Mouse (Mus musculus) limb, embryonic 10.5 days (tissue): ENCODE measurements around the gene Rnf11. TPM values are rescaled to one million over a fixed set of nuclear protein-coding genes. Genes with fewer than 3 reads are reported as not detected.
A peak's percentile ranks its signal among the peaks of the same experiment; 100 is the strongest.

Experiments used
- DNase-seq: peaks from one replicate; pipeline ENCODE4 v3.0.0-alpha.2; 2017; ENCODE audit warnings: low spot score
- H3K27ac ChIP-seq: fragments of 300-500 bp; sonication (generic); 2 replicates; pipeline ENCODE4 v1.5.1; 2016; ENCODE audit warnings: mild to moderate bottlenecking
- H3K27me3 ChIP-seq: fragments of 300-500 bp; sonication (generic); 2 replicates; pipeline ENCODE4 v1.6.1; 2016; ENCODE audit warnings: low read depth, mild to moderate bottlenecking; ENCODE audit not compliant: poor library complexity, severe bottlenecking
- H3K36me3 ChIP-seq: fragments of 300-500 bp; sonication (generic); 2 replicates; pipeline ENCODE4 v1.6.1; 2016; ENCODE audit warnings: mild to moderate bottlenecking, moderate library complexity
- H3K4me1 ChIP-seq: fragments of 300-500 bp; sonication (generic); 2 replicates; pipeline ENCODE4 v1.6.1; 2016
- H3K4me3 ChIP-seq: fragments of 300-500 bp; sonication (generic); 2 replicates; pipeline ENCODE4 v1.5.1; 2016; ENCODE audit warnings: mild to moderate bottlenecking, moderate library complexity
- H3K9me3 ChIP-seq: fragments of 300-500 bp; sonication (generic); replicated peaks from 2 replicates; pipeline ENCODE4 v1.6.1; 2016; ENCODE audit warnings: mild to moderate bottlenecking
- WGBS: fragments of 180-500 bp; shearing (Covaris S2); methylation state at CpG from one replicate; pipeline ENCODE4 v1.1.7; 2016; 5-methylcytosine and 5-hydroxymethylcytosine counted together
- polyA plus RNA-seq: library from polyadenylated mRNA; unstranded; fragments of >200 nt; fragmentation: Nextera tagmentation; extraction: Ambion mirVana; gene quantifications from 2 replicates; pipeline ENCODE4 v1.2.1, GENCODE M21; 2016

The Rnf11 gene
- polyA plus RNA-seq, 1 experiment from 2014 or later = 21.5 TPM

DNA sequence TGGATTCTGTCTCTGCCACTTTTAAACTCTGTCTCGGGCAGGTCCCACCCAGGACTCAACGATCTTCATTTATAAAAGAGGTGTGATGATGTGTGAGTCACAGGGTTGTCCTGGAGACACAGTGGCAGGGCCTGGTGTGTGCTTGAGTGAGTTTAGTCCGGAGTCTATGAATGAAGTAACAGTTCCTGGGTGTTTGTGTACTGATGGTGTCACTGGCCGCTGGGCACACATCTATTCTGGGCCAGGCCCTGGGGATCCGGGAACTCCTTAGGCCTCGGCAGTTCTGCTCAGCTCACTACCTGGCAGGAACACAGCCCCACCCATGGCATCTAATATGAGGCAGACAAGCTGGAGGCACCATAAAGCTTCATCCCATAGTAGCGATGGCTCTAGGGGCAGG, 62.9 kb downstream of the Rnf11 start:
- Histone ChIP-seq H3K4me3 (no peak overlapping the region), H3K4me1 (0 out of 2 replicates have a peak, but pooled peaks cover 4% of the 10 kb centered on the region), H3K27me3 (no peaks in the 10 kb centered on the region), H3K9me3 (no peaks in the 10 kb centered on the region), H3K36me3 (no peaks in the 10 kb centered on the region), H3K27ac (no peak overlapping the region)
- 88% methylated on average over 7 of the region's 7 CpGs for WGBS
- no peak for DNase-seq

DNA sequence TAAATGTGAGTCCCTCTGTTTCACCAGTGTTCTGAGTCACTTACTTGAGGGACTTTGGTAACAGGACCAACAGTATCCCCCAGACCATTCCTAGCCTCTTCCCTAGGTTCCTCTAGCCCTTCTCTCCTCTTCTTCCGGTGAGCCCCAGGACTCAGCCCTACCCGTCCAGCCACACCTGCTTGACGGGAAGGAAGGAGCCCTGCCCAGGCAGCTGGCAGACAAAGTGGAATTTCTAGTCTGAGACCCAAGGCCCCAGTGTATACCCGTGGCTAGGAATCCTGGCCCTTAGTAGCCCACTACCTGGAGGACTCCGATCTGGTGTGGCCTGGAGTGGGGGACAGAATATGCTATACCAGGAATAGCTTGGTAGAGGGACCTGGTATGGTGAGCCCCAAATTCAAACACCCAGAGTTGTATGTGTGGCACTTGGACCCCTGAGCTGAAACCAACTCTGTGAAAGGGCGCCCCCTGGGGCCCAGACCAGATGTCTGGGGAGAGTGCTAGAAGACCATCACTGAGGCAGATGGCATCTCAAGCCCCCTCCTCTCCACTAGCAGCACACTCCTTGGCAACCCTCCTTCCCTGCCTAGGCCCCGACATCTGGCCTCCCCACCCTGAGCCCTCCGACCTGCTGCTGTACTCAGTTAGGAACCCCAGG, 64.3 kb downstream of the Rnf11 start:
- H3K27me3 ChIP-seq = no peaks in the 10 kb centered on the region
- WGBS = 78% methylated on average over 8 of the region's 8 CpGs
- H3K36me3 ChIP-seq = no peaks in the 10 kb centered on the region
- no peak overlapping the region for H3K4me3 ChIP-seq
- no peaks in the 10 kb centered on the region for H3K9me3 ChIP-seq
- no peak overlapping the region for H3K27ac ChIP-seq
- 0 out of 2 replicates have a peak, but pooled peaks cover 4% of the 10 kb centered on the region for H3K4me1 ChIP-seq
- no peak for DNase-seq

DNA sequence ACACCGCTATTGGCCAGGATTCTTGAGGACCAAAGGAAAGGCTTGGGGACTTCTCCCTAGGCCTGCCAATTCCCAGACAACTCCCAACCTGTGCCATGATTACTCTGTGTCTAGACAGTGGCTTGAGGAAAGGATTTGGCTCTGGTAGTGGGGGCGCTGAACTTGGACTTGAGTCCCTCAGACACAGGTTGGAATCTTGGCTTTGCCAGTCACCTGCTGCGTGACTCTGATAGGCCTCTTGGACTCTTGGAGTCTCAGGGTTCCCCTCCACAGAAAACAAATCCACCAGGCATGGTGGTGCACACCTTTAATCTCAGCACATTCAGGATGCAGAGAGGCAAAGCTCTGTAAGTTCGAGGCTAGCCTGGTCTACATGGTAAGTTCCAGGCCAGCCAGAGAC, 65.0 kb downstream of the Rnf11 start:
- WGBS = 85% methylated on average over 4 of the region's 4 CpGs
- H3K27me3 ChIP-seq = no peaks in the 10 kb centered on the region
- no peak for DNase-seq

DNA sequence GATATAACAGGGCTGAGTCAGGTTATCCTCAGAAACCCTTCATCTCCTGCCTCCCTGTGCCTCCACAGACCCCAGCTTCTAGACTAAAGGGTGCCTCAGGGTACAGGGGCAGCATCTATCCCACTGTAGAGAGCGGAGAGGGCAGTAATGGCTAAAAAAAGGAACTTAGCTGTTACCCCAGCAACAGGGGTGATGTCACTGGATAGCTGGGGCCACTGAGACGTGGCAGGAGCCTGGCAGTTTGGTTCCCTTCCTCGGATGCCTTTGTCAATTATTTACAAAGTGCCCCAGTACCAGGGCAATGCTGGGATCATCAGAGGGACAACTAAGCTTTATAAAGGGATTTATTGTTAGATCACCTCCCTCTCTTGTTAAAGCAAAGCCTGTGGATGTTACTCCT, 65.5 kb downstream of the Rnf11 start:
- peaks cover 12% of the 10 kb centered on the region for H3K4me1 ChIP-seq
- no peaks in the 10 kb centered on the region for H3K9me3 ChIP-seq
- no peak overlapping the region for H3K4me3 ChIP-seq
- no peak overlapping the region for H3K27ac ChIP-seq
- DNase-seq = no peak
- WGBS = 43% methylated on average over 3 of the region's 3 CpGs
- H3K36me3 ChIP-seq = no peaks in the 10 kb centered on the region
- H3K27me3 ChIP-seq = no peaks in the 10 kb centered on the region

More for the DNA sequence above, 65.0 kb downstream of the Rnf11 start:
- H3K4me1 ChIP-seq = peaks cover 7% of the 10 kb centered on the region
- no peaks in the 10 kb centered on the region for H3K36me3 ChIP-seq
- no peaks in the 10 kb centered on the region for H3K9me3 ChIP-seq
- H3K27ac ChIP-seq = no peak overlapping the region
- H3K4me3 ChIP-seq = no peak overlapping the region

DNA sequence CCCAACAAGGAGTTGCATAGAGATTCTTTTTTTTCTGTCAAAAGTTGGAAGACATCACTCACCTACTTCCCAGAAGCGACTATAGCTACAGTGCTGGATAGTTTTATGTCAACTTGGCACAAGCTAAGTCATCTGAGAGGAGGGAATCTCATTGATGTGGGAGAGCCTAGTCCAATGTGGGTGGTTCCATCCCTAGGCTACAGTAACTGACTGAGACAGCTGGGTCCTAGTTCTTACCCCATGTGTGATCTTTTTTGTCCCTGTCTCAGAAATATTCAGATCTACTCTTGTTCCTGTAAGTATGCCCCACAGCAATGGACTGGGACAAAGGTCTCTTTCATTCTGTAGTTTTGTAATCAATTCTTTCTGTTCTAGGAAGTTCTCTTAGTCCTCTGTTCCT, 66.5 kb downstream of the Rnf11 start:
- H3K27ac ChIP-seq = no peak overlapping the region
- H3K9me3 ChIP-seq = no peaks in the 10 kb centered on the region
- peaks cover 12% of the 10 kb centered on the region for H3K4me1 ChIP-seq
- H3K27me3 ChIP-seq = no peaks in the 10 kb centered on the region
- H3K4me3 ChIP-seq = no peak overlapping the region
- H3K36me3 ChIP-seq = no peaks in the 10 kb centered on the region
- WGBS = 92% methylated on average over 1 of the region's 1 CpGs
- DNase-seq = no peak

DNA sequence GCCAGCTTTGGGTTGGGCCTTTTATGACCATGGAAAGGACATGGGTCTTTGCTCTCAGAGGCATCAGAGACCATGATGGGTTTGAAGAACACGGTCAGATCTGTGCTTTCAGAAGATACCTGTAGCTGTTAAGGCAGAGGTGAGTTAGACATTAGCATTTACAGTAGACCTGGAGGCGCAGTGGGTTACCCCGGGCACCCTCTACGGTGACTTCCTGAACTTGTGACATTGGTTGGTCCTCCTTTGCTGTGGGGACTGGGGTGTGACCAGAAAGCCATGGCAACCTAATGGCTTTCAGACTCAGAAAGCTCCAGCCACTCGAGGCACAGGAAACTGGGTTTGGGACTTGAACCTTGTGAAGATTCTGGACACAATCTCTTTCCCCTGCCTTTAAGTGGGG, 72.3 kb downstream of the Rnf11 start:
- 92% methylated on average over 5 of the region's 5 CpGs for WGBS
- peaks cover 12% of the 10 kb centered on the region for H3K4me1 ChIP-seq
- no peaks in the 10 kb centered on the region for H3K36me3 ChIP-seq
- peaks cover 15% of the 10 kb centered on the region for H3K27me3 ChIP-seq
- DNase-seq = no peak
- no peak overlapping the region for H3K4me3 ChIP-seq
- H3K9me3 ChIP-seq = no peaks in the 10 kb centered on the region
- no peak overlapping the region for H3K27ac ChIP-seq

DNA sequence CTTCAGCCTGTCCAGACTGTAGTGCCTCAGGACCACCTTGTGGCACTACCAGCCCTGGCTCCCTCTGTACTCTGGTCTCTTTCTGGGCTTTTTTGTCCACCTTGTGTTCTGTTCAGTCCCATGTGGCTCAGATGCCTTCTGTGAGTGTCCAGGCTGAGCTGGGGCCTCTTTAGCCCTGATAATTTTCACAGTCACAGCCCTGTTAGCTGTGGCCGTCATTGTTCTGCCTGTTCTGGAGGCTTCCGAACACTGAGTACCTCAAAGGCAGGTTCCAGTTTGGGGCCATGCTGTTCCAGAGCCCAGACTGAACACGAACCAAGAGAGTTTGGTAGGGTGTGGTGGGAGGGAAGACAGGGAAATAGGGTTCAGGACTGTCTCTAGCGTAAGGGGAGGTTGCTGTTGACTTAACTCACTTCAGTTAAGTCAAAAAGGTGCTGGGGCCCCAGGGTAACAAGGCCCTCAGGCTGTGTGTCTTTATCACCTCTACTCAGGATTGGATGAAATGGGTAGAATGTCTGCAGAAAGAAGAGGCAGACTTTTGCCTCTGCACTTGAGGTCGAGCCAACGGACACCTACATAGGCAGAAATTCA, 73.1 kb downstream of the Rnf11 start:
- Histone ChIP-seq H3K4me1 (peaks cover 19% of the 10 kb centered on the region), H3K27me3 (peaks cover 17% of the 10 kb centered on the region), H3K36me3 (no peaks in the 10 kb centered on the region), H3K9me3 (no peaks in the 10 kb centered on the region), H3K27ac (no peak overlapping the region), H3K4me3 (no peak overlapping the region)
- DNase-seq = no peak
- 90% methylated on average over 6 of the region's 6 CpGs for WGBS

DNA sequence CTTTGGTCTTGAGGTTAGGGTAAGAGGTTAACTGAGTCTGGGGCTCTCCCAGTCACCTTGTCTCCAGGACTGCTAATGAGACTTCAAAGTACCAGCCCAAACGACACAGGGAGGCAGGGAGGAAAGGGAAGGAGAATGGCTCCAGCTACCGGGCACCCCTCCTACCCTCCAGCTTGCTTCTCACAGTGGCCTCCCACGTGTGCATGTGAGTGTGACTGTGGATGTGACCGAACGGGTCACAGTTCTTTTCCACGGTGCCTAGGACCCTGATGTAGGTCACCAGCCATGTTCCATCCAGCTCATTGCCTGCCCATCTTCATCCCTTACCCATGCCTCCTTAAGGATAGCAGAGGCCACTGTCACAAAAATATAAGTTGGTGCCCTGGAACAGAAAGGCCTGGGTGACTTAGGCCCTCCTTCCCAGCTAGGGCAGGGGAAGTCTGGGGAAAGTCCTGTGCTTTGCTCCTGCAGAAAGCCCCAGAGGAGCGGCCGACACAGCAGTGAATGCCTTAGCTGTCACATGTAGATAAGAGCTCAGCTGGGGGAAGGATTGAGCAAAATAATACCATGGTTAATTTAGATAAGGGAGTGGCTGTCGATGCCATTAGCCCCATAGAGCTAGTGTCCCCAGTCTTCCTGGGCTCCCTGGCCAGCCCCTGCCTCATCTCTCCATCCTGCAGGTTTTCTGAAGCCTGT, 73.7 kb downstream of the Rnf11 start:
- H3K9me3 ChIP-seq = no peaks in the 10 kb centered on the region
- no peak for DNase-seq
- H3K36me3 ChIP-seq = no peaks in the 10 kb centered on the region
- H3K27ac ChIP-seq = no peak overlapping the region
- H3K27me3 ChIP-seq = peaks cover 17% of the 10 kb centered on the region
- H3K4me1 ChIP-seq = peaks cover 25% of the 10 kb centered on the region
- no peak overlapping the region for H3K4me3 ChIP-seq
- WGBS = 71% methylated on average over 9 of the region's 9 CpGs

DNA sequence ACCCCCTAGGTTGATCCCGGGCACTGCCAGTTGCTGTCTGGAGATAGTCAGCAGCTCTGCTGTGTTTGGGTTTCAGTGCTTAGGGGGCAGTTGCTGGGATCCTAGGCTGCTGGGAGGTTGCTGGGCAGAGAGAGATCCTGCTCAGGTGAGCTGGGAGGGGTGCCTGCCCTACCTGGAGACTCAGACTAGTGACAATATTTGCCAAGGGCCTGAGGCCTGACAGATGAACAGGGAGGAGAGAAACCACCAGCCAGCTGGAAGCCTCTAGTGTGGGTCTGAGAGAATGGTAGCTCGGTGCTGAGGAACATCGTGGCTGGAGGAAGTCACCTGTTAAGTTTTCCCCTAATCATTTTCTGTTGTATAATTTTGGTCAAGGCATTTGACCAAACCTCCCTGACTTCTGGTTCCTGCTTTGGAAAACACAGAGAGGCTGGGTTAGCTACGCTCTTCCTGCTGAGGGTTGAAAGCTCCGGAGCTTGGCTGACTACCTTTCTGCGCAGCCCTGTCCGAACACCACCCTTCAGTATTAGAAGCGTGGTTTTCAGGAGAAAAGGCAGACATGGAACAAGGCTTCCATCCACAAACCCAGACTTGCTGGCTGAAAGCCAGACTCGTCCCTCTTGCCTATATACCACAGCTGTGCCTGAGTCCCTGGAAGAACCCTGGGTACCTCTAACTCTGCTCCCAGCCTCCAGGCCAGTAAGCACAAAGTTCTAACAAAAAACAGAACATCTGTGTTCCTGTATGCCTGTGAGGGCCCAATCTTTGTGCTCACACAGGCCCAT, 76.6 kb downstream of the Rnf11 start:
- Histone ChIP-seq H3K27ac (peak overlapping the region; percentile 84; the same call in 1 of the 2 replicates), H3K4me3 (peak overlapping the region; percentile 79), H3K27me3 (peaks cover 17% of the 10 kb centered on the region), H3K4me1 (peaks cover 17% of the 10 kb centered on the region), H3K9me3 (no peaks in the 10 kb centered on the region), H3K36me3 (no peaks in the 10 kb centered on the region)
- no peak for DNase-seq
- 85% methylated on average over 9 of the region's 9 CpGs for WGBS

DNA sequence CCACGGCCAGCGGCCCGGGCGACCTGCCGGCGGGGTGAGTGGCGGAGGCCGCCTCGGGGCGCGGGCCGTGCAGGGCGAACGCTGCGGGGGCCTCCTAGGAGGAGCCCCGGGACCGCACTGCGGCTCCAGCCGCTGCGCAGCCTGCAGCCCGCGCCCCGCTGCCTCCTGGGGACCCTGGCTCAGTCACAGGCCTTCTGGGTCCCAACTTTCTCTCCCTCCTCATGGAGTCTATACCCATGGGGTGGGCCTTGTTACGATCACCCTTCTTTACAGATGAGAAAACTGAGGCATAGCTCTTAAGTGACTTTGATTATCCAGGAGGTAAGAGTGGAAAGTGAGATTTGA, 77.4 kb downstream of the Rnf11 start:
- Histone ChIP-seq H3K4me3 (peak overlapping the region; percentile 79), H3K27me3 (peaks cover 17% of the 10 kb centered on the region), H3K27ac (peak overlapping the region; percentile 84), H3K4me1 (peaks cover 17% of the 10 kb centered on the region), H3K36me3 (no peaks in the 10 kb centered on the region), H3K9me3 (no peaks in the 10 kb centered on the region)
- WGBS = 4% methylated on average over 24 of the region's 24 CpGs
- no peak for DNase-seq

DNA sequence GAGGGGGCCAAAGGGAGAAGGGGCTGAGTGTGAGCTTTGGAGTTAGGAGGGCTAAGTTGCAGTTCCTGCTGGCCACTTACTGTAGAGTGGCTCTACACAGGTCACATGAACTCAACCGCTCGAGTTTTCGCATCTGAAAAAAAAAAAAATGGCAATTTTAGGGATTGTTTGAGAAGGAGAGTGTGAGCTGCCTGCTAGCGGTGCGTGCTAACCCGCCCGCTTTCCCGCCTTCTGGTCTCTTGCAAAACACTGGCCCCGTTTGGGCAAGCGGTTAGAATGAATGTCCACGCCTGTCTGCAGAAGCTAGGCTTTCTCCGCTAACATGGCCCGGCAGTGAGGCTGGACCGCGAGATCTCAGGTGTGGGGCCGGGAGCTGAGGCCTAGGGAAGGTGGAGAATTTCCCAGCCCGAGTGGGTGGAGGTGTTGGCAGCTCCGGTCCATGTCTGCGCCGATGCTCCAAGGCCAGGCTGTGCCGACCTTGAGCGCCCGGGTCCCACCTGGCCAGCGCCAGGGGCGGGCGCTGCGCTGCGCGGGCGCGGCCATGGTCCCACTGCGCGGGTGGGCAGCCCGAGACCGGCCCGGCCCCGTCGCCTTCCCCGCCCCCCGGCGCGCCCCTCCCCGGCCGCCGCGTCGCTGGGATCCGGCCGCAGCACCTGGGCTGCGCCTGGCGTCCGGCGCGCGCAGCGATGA, 77.9 kb downstream of the Rnf11 start, which contains the start of gene Ttc39a:
Gene Ttc39a (plus strand): TSS at position 138 of the 690 bp plus-strand sequence.
- peak; percentile 76 for DNase-seq
- WGBS = under 1% methylated on average over 56 of the region's 56 CpGs
- no peaks in the 10 kb centered on the region for H3K36me3 ChIP-seq
- no peaks in the 10 kb centered on the region for H3K9me3 ChIP-seq
- H3K27me3 ChIP-seq = peaks cover 17% of the 10 kb centered on the region
- peak within 1 kb of the TSS; percentile 84 for H3K27ac ChIP-seq
- H3K4me1 ChIP-seq = peaks cover 17% of the 10 kb centered on the region
- peak within 1 kb of the TSS; percentile 79 for H3K4me3 ChIP-seq

DNA sequence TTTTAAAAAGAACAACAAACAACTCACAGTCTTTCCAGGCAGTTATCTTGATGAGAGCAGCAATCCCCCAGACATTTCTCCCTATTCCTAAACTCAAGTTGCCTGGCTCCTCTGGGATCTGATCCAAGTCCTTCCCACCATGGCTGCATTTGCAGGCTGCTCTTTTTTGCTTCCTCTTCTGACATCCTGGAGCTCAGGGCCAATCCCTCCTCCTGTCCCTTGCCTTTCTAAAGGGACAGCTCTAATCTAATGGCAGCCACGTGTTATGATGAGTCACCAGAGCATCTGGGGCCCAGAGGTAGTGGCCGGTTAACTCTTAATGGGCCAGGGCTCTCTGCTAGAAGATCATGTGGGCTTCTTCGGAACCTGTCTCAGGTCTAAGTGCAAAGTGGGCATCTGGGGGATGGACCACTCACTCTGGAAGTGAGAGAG, 78.5 kb downstream of the Rnf11 start:
- no peaks in the 10 kb centered on the region for H3K36me3 ChIP-seq
- peaks cover 17% of the 10 kb centered on the region for H3K4me1 ChIP-seq
- H3K9me3 ChIP-seq = no peaks in the 10 kb centered on the region
- peak; percentile 45 for DNase-seq
- H3K4me3 ChIP-seq = peak overlapping the region; percentile 79
- peaks cover 17% of the 10 kb centered on the region for H3K27me3 ChIP-seq
- H3K27ac ChIP-seq = peak overlapping the region; percentile 84
- 5% methylated on average over 3 of the region's 3 CpGs for WGBS
